Mouse (Mus musculus): ENCODE results near the gene Mphosph10.

Gene Mphosph10

DNA sequence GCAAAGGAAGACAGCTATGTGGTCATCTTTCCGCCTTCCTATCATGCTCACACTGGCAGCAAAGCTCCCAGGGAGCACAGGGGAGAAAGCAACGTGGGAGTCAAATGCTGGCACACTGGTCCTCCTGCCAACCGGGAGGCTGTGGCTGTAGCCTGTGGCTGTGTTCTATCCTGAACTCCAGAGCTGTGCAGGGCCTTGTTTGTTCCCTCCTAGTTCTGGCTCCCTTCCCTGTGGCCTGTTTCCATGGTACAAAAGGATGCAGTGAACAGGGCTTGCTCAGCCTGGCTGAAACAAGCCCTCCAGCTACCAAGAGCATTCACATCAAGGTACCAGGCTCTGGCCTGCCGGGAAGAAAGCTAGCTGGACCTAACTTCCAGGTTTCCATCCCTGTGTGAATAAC, 41.0 kb downstream of the Mphosph10 start:
- peak; percentile 54 for DNase-seq (ENCODE audit: low spot score)

DNA sequence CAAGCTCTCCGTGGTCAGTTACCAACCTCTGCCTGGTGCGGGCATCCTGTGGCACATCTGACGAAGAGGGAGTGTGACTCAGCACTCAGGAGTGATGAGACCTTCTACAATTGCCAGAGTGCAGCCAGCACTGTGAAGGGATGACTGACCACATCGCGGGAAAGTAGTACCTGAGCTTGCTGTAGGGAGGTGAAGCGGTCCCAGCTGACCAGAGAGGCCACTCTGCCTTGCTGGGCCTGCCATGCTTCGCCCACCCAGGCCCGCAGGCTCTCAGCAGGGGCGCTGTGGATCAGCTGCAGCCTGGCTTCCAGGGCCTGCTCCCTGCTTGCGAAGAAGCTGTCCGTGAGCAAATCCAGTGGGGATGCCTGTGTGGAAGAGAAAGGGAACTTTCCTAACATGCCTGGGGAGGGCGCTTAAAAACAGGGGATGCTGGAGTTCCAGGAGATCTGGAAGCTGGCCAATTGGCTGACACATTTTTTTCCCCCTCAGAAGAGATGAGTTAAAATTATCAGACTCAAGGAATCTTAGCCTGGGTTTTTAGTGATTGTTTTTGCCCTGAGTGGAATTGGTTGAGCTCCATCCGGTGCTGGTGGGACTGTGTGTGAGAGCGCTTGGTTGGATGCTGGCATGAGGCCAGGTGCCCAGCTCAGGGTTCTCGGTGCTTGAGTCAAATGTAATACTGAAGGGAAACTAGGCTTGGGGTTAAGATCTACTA, 42.8 kb downstream of the Mphosph10 start:
- DNase-seq (ENCODE audit: low spot score) = no peak

DNA sequence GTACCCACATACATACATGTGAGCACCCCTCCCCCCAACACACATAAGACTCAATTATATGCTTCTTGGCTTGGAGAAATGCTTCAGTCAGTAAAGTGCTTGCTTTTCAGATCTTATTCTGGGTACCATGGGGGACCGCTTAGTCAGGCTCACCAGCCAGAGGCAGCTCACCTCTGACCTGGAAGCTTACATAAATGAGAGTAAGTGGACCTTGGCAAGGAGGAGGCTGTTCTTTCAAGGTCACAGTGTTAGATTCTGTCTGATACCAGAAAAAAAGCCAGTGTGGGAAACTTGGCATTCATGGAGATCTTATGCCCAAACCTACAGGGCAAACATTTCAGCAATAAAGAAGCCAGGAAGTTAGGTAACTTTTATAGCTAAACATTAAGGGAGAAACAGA, 44.3 kb downstream of the Mphosph10 start:
- no peak for DNase-seq (ENCODE audit: low spot score)

DNA sequence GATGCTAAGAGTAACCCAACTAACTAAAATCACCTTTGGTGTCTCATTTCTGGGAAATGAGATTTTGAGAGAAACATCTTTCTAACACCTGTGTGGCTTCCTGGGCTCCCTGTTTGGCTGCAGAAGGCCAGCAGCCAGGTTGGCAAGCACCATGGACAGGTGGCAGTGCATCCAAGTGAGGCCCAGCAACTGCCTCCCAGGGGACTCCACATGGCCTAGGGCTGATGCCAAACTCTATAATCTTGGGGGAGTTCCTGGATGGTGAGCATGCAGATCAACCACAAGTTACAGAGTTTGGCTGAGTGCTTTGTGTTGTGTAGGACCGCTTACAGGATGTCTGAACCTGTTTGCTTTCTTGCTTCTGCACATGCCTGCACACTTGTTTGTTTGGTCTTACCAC, 59.4 kb downstream of the Mphosph10 start:
- DNase-seq (ENCODE audit: low spot score) = no peak

DNA sequence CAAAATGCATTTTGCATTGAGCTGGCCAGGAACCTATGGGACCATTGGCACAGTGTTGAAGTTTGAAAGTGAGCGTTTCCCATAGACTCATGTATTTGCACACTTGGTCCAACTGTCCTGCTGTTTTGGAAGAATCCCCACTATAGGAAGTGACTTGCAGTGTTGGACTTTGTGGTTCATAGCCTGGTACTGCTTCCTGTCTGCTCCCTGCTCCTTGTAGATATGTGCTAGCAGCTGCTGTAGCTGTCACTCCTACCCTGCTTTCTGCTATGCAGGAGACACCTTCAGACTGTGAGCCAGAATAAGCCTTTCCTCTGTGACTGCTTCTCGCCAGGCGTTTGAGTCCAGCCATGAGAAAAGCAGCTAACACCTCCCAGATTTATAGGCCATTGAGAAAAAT, 60.8 kb downstream of the Mphosph10 start:
- DNase-seq (ENCODE audit: low spot score) = no peak

DNA sequence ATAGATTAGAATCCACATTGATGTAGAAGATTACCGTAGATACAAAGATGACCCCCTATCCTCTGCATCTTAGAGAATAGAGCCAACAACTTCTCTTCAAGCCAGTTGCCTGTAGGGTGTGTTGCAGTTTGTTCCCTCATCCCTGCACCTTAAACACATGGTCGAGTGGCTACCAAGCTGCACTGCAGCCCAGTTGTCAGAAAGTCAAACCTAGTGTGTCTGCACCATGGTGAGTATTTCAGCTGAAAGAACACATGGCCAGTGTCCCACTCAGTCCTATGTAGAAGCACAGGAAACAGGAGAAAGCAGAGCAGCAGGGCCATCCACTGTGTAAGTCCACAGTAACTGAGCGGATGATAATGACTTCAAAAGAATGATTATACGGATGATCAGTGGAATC, 64.6 kb downstream of the Mphosph10 start:
- DNase-seq (ENCODE audit: low spot score) = no peak

DNA sequence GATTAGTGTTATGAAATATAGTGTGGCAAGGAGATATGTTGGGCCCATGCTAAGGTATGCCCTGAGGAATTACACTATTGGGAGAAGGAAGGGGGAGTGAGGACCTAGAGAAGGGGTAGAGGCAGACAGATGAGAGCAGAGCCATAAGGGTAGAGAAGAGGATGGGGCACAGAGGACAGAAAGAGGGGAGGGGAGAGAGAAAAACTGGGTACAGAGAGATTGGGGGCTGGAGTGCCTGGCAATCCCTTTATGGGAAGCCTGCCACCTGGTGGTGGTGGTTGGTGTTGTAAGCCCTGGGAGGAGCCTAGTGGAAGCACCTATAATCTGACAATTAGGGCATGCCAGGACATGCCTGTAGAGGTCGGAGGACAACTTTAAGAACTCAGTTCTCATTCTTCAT, 65.2 kb downstream of the Mphosph10 start:
- peak; percentile 20 for DNase-seq (ENCODE audit: low spot score)

Data from testis, postnatal 14 days (tissue).